Mouse (Mus musculus) heart, postnatal 10 days (tissue): ENCODE measurements around the gene Nrp2. TPM values are rescaled to one million over a fixed set of nuclear protein-coding genes. Genes with fewer than 3 reads are reported as not detected.

Experiments used
- DNase-seq, 2 experiments: peaks; one replicate each; pipeline ENCODE4 v3.0.0; 2021
- intact Hi-C: fragments of 180-260 bp; cut with DNase I; formaldehyde crosslinking; loops from one replicate; pipeline ENCODE4 v1.15.1; 2025
- total RNA-seq, 2 experiments: library from RNA; stranded (reverse); gene quantifications; 2 replicates each; pipeline ENCODE4 v1.2.3; 2021

Gene Nrp2
- total RNA-seq, 2 experiments from 2014 or later = 64.3 to 76.0 TPM

DNA sequence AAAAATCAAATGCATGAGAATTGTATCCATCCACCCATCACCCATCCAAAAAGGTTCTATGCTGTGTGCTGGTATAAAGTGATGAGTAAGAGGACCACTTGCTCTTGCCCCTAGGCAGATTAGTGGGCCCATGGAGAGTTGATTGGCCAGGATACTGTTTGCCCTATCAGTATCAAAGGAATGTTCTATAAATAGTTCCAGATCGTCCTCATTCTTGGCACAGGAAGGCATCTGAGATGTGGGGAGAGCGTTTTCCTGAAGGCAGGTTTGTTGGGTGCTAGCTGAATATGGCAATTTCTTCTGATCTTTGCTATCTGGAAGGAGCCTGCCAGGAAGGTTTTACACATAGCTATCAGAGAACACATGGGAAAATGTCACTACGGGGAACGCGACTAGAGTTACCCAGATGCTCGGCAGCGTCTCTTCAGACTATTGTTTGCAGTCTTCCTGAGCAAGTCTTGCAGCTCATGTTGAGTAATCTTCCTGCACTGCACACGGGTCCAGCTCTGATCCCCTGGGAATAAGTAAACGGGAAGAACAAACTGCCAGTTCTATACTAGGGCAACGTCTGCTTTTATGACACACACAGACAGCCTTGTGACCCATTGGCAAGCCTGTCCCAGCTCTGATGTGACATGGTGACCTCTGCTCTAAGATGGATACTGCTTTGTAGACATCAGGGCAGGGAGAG is 44.5 kb downstream of the Nrp2 start:
- DNase-seq = peak; percentile 35 to 36

DNA sequence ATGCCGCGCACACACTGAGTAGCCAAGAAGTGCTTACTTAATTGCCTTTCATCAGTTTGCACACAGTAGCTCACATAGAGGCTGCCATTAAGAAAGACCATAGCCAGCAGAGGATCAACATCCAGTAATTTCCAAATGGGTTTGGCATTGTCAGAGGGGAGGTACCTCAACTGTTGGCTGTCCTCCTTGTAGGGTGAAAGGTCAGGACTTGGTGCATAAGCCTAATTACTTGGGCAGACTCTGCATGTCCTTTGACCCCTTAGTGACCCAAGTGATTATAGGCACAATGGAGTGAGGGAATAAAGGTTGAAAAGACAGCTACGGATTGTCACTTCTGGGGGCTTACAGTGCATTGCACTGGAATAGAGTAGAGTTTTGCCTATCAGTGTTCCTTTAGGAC is 45.3 kb downstream of the Nrp2 start:
- DNase-seq = no peak
- intact Hi-C loops = no loop called here

More for the DNA sequence above, 44.5 kb downstream of the Nrp2 start:
- intact Hi-C loops = no loop called here

DNA sequence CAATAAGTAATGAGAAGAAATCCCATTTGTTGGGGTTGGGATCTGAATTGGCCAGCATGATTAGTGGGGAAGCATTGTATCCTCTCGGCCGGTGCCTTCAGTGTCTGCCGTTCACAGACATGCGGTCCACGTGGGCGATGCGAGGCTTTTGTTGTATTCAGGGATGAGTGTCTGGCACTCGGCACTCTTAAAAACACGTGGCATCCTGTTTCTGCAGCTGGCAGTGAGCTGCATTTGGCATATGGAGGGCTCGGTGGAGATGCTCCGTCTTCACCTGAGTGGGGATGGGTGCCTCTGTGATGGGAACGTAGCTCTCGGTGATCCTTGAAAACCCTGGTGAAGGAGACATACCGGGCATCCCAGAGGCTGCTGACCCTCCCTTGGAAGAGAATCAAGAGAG is 46.6 kb downstream of the Nrp2 start:
- DNase-seq = no peak
- intact Hi-C loops = no loop called here

DNA sequence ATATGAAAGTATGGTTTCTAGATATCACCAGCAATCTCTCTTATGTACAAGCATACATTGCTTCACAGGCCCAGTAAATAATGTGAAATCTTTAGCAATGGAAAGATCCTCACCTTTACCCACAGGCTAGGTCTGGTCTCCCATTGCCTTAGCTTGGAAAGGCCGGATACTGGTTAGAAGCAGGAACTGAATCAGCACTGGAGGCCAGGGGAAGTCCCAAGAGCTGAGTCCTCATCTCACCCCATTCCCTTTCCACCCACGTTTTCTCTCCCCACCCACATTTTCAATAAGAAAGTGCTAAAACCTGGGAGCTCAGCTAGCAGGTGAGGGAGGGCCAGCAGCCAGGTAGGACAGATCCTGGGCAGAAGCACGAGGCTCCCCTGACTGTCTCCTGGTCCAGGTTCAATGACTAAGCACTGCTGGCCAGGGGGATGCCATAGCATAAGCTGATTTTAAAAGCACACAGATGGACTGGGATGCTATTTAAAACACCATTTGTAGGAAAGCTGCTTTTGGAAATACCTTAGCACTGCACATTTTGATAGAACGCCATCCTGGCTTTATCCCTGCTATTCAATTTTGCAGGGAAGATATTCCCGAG is 47.4 kb downstream of the Nrp2 start:
- intact Hi-C loops = no loop called here
- DNase-seq = no peak

DNA sequence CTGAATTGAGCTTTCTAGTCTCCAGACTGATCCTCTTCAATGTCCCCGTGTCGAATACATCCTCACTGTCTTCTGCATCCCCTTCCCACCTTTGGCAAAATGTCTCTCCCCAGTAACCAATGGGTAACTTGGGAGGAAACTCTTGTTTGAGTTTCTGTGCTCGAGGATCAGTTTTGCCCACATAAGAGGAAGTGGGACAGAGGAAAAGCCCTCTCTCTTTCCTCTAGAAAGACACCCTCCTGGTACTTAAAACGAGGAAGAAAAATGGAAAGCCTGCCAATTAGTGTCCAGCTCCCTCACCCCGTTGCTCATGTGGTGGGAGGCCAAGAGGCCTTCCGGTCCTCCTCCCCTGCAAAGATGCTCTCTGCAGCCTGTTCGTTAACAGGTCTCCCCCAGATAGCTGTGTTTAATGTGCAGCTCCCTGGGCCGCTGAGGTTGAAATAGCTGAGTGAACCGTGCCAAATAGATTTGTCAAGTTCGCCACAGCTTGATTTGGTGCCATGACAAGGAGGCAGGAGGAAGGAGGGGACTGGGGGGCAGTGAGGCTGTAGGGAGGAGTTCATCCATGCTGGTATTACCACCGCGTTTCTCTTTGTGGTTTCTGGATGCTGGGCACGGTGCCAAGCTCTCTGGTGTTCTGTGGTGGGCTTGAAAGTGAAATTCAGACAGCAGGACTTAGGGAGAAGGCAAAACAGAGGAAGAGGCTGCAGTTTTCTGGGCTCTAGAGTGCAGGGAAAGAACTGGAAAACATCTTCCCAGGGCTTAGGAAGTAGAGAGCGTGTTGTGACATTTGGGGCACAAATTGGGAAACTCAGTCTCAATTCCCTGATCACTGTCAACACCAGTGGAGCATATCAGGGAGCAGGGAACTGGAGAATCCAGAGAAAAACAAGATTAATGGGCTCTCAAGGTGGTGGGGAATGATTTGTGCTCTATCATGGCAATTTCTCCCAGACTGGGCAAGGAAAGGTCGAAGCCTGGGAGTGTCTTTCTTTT is 48.2 kb downstream of the Nrp2 start:
- peak in 1 of 2 experiments; percentile 34 for DNase-seq
- intact Hi-C loops = no loop called here

DNA sequence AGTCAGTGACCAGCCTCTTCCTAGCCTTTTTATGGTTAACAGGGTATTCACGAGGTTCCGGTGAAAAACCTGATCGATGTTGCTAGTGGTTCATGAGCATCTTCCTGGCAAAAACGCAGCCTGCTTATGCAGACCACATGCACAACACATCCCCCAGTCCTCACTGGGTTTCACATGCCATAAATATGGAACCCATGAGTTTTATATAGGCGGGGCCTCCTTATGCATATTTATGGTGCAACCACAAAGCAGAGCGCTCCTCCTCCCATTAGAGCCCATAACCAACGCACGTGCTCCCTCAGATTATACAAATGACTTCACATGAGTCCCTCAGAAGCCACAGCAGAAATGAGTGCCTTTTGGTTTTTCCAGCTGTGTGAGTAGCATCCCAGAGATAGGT is 49.0 kb downstream of the Nrp2 start:
- no peak for DNase-seq
- intact Hi-C loops = no loop called here

DNA sequence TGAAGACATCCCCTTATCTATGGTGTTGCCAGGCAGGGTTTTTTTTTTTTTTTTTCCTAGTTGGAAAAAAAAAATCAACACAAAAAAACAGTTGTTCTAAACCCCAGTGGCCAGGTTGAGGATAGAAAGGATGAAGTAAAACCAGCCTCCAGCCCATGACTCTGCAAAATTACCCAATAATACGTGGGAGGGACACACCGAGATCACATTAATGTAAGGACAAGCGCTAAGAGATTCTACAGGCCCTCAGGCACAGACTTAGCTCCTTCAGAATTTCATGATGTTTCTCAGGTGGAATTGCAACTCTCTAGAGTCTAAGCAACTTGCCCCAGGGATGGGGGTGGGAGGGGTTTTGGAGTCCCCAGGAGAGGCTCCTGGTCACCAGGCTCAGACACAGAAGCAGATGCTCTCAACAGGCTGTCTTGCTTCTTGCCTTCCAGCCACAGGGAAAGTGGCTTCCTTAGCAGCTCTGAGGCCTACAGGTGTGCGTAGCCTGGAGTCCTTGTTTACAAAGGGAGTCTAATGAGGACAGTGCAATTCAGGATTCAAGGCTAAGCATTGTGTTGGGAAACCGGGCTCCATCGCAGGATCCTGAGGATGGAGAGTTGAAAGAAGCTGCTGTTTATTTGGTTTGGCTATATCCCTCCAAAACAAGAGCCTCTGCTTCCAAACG is 49.7 kb downstream of the Nrp2 start:
- no peak for DNase-seq
- intact Hi-C loops = no loop called here

DNA sequence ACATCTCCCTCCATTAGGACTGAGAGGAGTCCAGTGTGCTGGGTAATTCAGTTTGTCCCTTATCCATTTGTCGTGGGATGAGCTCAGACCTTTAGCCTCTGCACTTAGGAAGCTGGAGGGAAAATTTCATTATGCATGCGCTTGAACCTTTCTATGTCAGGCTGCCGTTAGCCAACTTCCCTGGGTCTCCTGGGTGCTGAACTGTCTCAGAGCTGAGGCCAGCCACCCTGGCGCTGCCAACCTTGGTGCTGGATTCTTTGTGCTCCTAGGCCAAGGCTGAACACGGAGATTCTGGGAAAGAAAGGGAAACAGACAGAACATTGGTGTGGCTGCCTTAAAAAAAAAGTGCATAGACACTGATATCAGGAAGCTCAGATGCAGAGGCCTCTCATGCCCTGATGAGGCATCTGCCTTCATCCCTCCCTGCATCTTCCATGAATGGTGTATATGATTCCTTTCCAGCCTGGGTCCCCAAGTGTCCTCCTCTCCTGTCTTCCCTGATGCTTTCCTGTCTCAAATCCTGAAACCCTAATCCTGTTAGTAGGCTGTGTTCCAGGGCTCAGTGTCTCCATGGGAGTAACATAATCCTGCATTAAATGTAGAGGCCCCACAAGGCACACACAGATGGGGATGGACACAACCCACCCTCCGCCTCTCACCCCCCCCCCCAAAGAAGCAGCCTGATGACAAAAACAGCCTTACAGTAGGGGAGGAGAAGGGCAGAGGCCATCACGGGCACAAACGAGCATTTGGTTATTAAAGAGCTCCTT is 51.2 kb downstream of the Nrp2 start:
- intact Hi-C loops = no loop called here
- DNase-seq = no peak

DNA sequence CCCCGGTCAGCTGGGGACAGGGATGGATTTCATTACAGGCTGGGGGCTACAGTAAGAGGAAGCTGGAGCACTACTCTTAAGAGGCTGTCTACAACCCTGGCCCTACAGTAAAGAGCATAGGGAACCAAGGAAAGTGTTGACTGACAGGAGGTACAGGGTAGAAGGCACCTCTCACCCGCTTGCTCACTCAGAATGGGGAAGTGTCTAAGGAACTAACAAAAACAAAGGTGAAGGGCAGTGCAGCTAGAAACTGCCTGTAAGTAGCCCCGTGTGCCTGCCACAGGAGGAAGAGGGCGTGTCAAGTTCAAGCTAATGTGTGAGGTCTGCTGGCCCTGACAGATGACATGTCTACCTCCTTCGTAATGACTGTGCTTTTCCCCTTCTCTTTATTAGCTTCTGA is 57.0 kb downstream of the Nrp2 start:
- intact Hi-C loops = no loop called here
- no peak for DNase-seq

DNA sequence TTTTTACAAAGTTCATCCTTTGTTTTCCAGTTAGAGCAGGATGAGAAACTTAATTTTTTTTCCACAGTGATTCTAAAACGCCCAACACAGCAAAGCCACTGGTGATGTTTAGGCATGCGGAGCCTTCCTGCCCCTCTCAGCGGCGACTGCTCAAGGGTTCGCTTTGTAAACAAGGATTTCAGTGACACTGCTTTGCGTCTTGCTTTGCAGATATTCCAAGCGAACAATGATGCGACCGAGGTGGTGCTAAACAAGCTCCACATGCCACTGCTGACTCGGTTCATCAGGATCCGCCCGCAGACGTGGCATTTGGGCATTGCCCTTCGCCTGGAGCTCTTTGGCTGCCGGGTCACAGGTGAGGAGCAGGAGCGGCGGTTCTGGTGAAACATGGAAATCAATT is 57.5 kb downstream of the Nrp2 start:
- no peak for DNase-seq
- intact Hi-C loops = no loop called here

DNA sequence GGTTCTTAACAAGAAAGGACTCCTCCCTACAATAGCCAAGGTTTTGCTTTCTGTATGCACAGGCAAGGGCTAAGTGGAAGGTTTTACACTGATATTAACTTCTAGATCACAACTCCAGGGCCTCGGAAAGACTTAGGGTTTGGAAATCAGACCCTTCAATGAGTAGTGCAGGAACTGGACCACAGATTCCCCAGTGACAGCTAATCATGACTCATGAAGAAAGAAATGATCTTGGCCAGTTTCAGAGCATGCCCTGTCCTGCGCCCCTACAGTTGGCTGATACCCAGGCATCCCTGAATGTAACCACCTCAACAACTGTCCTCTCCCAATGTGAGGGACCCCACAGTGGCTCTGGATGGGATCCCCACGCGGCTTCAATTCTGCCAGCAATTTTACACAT is 60.7 kb downstream of the Nrp2 start:
- intact Hi-C loops = no loop called here
- no peak for DNase-seq

DNA sequence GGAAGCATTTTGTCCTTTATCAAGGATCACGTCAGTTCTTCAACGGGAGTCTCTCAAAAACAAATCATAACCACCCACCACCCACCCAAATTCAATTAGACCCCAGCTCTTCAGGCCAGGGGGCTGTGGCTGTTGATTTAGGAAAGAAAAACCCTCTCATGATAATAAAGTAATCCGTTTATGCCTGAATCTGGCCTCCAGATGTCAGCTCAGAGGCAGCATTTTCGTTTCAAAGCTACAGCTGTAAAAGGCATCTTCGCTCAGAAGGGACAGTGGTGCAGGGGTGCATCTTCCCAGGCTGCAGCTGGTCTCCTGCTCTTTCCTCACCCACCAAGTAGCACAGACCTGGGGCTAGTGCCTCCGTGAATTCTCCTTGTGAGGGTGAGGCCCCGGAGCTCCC is 62.1 kb downstream of the Nrp2 start:
- DNase-seq = no peak
- intact Hi-C loops = no loop called here

DNA sequence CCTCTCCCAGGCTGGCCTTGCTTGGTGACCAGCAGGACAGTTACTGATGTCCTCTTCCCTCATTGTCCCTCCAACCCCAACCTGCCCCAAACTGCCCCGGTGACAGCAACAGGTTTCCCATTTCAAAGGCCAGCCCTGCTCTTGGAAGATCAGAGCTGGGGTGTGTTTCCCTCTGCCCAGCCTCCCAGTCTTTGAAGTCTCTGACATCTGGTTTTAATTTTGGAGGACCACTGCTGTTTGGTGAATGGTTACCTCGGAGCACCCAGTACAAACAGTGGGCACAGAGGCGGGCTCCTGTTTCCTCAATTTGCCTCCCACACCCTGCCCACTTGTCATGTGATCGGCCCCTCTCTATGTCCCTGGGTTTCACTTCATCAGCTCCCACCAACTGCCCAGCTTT is 63.7 kb downstream of the Nrp2 start:
- no peak for DNase-seq

DNA sequence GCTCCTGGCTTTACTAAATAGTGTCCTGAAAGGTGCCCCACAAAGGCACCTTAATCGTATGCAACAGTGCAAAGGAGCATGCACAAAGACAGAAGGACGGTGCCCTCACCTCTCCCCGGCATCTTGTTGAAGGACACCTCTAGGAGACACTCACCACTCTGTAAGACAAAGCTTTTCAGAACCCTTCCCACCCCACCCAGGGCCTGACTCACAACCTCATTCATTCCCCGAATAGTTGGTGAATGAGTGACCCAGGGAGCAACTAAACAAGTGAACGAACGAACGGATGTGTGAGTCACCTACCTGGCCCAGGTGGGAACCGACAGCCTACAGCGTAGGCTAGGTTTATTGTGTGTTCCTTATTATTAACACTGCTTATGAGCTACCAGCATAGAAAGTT is 64.5 kb downstream of the Nrp2 start:
- intact Hi-C loops = no loop called here
- no peak for DNase-seq

More for the DNA sequence above, 63.7 kb downstream of the Nrp2 start:
- intact Hi-C loops = no loop called here

DNA sequence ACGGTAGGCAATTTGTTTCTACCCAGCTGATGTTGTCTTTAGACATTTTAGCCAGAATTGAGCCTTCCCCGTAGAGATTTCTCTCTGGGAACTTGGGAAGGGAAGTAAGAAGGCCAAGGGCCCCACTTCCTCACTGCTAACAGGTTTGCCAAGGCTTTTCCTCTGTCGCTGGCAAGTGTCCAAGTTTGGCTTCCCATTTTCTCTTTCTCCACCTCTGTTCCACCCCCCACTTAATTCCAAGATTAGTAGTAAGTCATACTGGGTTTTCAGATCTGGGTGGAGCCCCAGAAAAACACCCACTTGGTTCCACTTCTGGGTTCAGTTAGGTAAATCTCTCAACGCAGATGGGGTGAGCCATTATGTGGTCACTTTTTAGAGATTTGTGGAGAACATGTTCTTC is 67.5 kb downstream of the Nrp2 start:
- intact Hi-C loops = no loop called here
- no peak for DNase-seq

DNA sequence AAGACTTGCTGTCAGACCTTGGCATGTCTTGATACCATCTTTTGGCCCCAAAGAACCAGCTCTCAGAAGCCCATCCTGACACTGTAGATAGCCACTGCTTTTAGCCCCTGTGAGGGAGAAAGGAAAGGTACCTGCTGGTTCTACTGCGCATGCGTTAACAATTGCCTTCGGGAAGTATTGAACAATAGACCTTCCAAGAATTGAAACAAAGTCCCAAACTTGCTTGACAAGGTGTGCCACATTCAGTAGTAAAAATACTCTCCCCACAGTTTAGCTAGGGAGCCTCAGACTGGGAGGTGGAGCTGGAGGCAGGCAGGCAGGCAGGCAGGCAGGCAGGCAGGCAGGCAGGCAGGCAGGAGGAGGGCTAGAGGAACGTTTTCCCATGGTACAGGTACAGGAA is 69.3 kb downstream of the Nrp2 start:
- no peak for DNase-seq
- intact Hi-C loops = no loop called here

DNA sequence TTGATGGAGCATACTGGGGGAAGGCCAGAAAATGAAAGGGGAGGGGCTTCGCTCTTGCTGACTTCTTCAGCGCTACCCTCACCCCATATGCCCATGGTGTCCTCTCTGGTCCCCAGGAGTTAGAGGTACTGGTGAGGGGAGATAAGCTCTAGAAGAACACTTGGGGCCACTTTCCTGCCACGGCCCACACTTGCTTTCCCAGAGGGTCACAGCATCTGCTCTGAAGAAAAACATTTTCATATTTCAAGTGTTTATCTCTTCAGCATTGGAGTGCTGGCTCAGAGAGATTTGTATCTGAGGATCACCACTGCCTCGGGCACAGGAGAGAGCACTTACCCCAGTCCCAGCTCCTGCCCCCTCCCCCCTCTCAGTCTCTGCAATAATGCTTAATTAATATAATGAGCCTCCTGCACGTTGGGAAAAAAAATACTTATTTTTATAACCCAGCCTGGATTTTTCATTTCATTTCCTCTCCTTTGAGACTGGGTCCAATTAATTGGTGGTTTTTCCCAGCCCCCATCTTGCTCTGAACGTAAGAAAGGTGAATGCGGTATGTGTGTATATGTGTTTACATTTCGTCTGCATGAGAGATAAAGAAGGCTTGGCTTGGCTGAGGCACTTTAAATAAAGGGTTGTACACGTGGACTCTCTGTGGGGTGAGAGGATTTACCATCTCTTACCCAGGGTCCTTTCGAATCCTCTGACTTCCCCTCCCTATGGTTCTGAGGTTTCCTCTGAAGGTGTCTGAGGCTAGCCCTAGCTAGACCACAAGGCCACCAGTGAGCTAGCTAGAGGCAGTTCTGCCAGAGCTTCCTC is 70.2 kb downstream of the Nrp2 start:
- DNase-seq = no peak
- intact Hi-C loops = no loop called here

DNA sequence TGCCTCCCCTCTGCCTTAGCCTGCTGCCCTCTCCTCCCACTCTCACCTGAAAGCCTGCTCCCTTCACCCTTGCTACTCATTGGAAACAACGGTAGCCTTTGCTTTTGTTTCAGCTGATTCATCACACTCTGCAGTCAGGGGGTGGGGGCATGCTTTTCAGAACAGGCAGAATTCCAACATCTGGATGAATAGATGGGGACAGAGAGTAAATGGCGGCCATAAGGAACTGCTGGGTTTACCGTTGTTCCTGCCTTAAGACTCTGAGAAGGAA is 70.8 kb downstream of the Nrp2 start:
- no peak for DNase-seq
- intact Hi-C loops = no loop called here

DNA sequence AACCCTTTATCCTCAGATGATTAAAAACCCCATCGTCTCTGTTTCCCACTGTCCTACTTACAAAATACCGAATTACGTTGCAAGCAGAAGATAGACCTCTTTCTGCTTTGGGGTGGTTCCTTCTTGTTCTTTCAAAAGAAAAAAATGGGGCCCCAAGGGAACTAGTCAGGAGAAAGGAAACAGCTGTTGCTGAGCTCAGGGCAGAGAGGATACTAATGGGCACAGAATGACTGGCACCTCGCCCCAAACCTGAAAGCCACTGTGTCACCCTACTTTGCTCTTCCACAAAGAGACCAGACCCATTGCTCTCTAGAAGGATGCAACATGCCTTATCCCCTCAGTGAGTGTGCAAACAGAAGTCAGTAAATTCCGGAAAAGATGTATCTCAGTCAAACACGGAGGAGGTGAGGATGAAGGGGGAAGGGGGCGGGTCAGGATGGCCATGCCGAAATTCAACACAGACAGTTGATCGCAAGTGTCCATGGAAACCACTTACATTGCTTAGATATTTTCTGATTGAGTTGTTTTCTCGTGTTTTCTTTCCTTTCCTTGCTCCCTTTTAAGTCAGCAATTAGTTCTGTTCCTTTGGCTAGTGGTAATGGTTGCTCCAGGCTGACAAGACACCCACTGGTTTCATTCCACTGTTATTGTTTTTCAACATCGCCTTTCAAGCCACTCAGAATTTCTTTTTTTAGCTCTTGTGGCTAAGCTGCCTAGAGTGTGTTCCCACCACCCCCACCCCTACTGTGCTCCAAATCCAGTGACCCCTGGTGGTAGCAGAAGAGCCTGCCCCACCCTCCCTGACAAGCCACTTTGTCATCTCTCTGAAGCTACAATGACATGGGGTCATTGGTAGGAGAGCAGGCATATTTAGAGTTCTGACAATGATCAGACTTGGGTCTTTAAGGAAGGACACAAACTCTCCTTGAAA is 71.5 kb downstream of the Nrp2 start:
- DNase-seq = no peak
- intact Hi-C loops = no loop called here
